Mouse (Mus musculus) cerebellum, adult 2 months (tissue): ENCODE data around the gene Slc38a9.

Experiments
- CTCF ChIP-seq: fragments of 200-500 bp; IDR thresholded peaks from 2 replicates; pipeline ENCODE4 v1.5.1; 2011; ENCODE audit warnings: low read depth, mild to moderate bottlenecking, control low read depth, low read length, moderate library complexity, borderline replicate concordance; ENCODE audit not compliant: insufficient read depth
- POLR2A ChIP-seq: fragments of 200-500 bp; IDR thresholded peaks from 2 replicates; pipeline ENCODE4 v1.6.1; 2011; ENCODE audit warnings: low read length, control low read depth, borderline replicate concordance; ENCODE audit not compliant: insufficient read depth

- no peak for TF ChIP-seq CTCF
- no peak for TF ChIP-seq POLR2A
Observed at GRCm38 (mm10) chr13:112683312-112683711, 22.8 kb downstream of the Slc38a9 start.
